ENCODE assay signal across 8 mouse cellular contexts in the genomic region with DNA sequence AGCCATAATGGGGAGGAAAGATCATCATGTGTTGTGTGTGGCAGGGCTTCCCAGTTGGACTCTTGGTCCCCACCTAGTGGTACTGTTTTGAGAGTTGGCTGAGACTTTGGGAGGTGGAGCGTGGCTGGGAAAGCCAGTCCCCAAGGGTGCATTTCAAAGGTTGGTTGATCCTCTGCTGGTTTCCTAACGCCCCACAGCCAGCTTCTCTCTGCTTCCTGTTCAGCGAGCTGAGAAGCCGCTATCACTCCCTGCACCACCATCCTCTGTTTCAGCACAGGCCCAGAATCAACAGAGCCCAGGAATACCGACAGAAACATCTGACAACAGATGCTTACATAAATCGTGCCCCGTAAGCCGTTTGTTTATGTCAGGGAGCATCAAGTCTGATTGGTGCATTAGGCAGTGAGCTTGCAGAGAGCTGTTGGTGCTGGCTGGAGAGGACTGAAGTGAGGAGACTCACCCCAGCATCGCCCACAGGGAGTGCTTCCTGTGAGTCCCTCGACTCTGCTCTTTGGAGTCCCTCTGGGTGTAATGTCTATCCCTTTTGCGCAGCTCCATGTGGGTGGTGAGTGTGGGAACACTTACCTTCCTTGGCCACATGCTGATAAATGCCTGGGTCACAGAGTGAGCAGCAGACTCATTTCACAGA.
DNase-seq lines count a peak whose midpoint lies in the region; ATAC-seq lines count a peak whose summit lies in the region.

No protein-coding gene starts in this region.

- no peaks in the 10 kb centered on the region for H3K9me3 ChIP-seq in forebrain, embryonic 12.5 days
- no peaks in the 10 kb centered on the region for H3K9me3 ChIP-seq in intestine, embryonic 14.5 days (ENCODE audit: control insufficient read depth, low read length)
- H3K9me3 ChIP-seq in limb, embryonic 11.5 days (ENCODE audit: control insufficient read depth, low read length) = no peaks in the 10 kb centered on the region
- H3K9me3 ChIP-seq in midbrain, embryonic 12.5 days = no peaks in the 10 kb centered on the region

- H3K27me3 ChIP-seq in forebrain, embryonic 12.5 days = no peaks in the 10 kb centered on the region
- H3K27me3 ChIP-seq in intestine, embryonic 14.5 days (replicated peaks; ENCODE audit: control insufficient read depth, insufficient read depth, low read length) = no peaks in the 10 kb centered on the region
- H3K27me3 ChIP-seq in limb, embryonic 11.5 days (ENCODE audit: control insufficient read depth, insufficient read depth, low read length) = no peaks in the 10 kb centered on the region
- no peaks in the 10 kb centered on the region for H3K27me3 ChIP-seq in midbrain, embryonic 12.5 days

- H3K36me3 ChIP-seq in forebrain, embryonic 12.5 days (replicated peaks) = no peaks in the 10 kb centered on the region
- no peaks in the 10 kb centered on the region for H3K36me3 ChIP-seq in intestine, embryonic 14.5 days (ENCODE audit: control insufficient read depth, insufficient read depth, low read length)
- no peaks in the 10 kb centered on the region for H3K36me3 ChIP-seq in limb, embryonic 11.5 days (ENCODE audit: control insufficient read depth, insufficient read depth, low read length)
- H3K36me3 ChIP-seq in midbrain, embryonic 12.5 days = no peaks in the 10 kb centered on the region

- no peak overlapping the region for H3K27ac ChIP-seq in forebrain, embryonic 12.5 days
- no peak overlapping the region for H3K27ac ChIP-seq in intestine, embryonic 14.5 days (ENCODE audit: low read depth)
- H3K27ac ChIP-seq in limb, embryonic 11.5 days (replicated peaks; ENCODE audit: low read depth, low read length) = no peak overlapping the region; the same call in 1 of the 2 replicates
- no peak overlapping the region for H3K27ac ChIP-seq in midbrain, embryonic 12.5 days (replicated peaks)

- DNase-seq in gastrocnemius, adult 18-20 months (ENCODE audit: low spot score) = peak; percentile 45
- DNase-seq in gastrocnemius, adult 8-10 months (ENCODE audit: low spot score in 2 of 2) = no peak
- peak; percentile 31 for DNase-seq in c-Kit-positive CD71-positive TER-119-negative erythroid progenitor cells, embryonic 14.5 days (ENCODE audit: low read depth)
- DNase-seq in intestine, embryonic 14.5 days (ENCODE audit: low spot score) = peak; percentile 57
- peak; percentile 67 for DNase-seq in limb, embryonic 11.5 days (ENCODE audit: low spot score)
- peak; percentile 57 for DNase-seq in yolk sac, embryonic 10.5 days (ENCODE audit: low spot score)

- no peak overlapping the region for H3K9ac ChIP-seq in forebrain, embryonic 12.5 days
- no peak overlapping the region for H3K9ac ChIP-seq in intestine, embryonic 14.5 days (ENCODE audit: low read length)
- H3K9ac ChIP-seq in limb, embryonic 11.5 days (ENCODE audit: low read length) = peak overlapping the region; percentile 45
- 0 out of 2 replicates have a peak overlapping the region, but pooled peaks have one; percentile 8 for H3K9ac ChIP-seq in midbrain, embryonic 12.5 days (replicated peaks)

- 0 out of 2 replicates have a peak, but pooled peaks cover 7% of the 10 kb centered on the region for H3K4me1 ChIP-seq in forebrain, embryonic 12.5 days
- no peaks in the 10 kb centered on the region for H3K4me1 ChIP-seq in intestine, embryonic 14.5 days (replicated peaks; ENCODE audit: control insufficient read depth, insufficient read depth, low read length)
- peaks cover 5% of the 10 kb centered on the region; the same call in 1 of the 2 replicates for H3K4me1 ChIP-seq in limb, embryonic 11.5 days (ENCODE audit: control insufficient read depth, insufficient read depth, low read length)
- H3K4me1 ChIP-seq in midbrain, embryonic 12.5 days = 0 out of 2 replicates have a peak, but pooled peaks cover 3% of the 10 kb centered on the region

- no peak for ATAC-seq in forebrain, embryonic 12.5 days (ENCODE audit: low FRiP score)
- ATAC-seq in intestine, embryonic 14.5 days (replicated peaks; ENCODE audit: low FRiP score, low TSS enrichment, low read depth) = 0 out of 2 replicates have a peak, but pooled peaks have one; percentile 40
- no peak for ATAC-seq in limb, embryonic 11.5 days (ENCODE audit: insufficient number of reproducible peaks, low FRiP score, low TSS enrichment, low read depth)
- ATAC-seq in midbrain, embryonic 12.5 days (ENCODE audit: low FRiP score, low read depth) = no peak

- WGBS in forebrain, embryonic 12.5 days = 4% methylated on average over 11 of the region's 11 CpGs
- 4% methylated on average over 11 of the region's 11 CpGs for WGBS in intestine, embryonic 14.5 days
- 2% methylated on average over 11 of the region's 11 CpGs for WGBS in limb, embryonic 11.5 days
- 6% methylated on average over 11 of the region's 11 CpGs for WGBS in midbrain, embryonic 12.5 days

- peak overlapping the region; percentile 39 for H3K4me2 ChIP-seq in forebrain, embryonic 12.5 days
- peak overlapping the region; percentile 40 for H3K4me2 ChIP-seq in intestine, embryonic 14.5 days (ENCODE audit: low read length)
- peak overlapping the region; percentile 45 for H3K4me2 ChIP-seq in limb, embryonic 11.5 days (ENCODE audit: low read depth, severe bottlenecking)
- peak overlapping the region; percentile 40 for H3K4me2 ChIP-seq in midbrain, embryonic 12.5 days (replicated peaks)

- H3K4me3 ChIP-seq in forebrain, embryonic 12.5 days (replicated peaks) = peak overlapping the region; percentile 17
- H3K4me3 ChIP-seq in intestine, embryonic 14.5 days (ENCODE audit: low read depth, low read length) = peak overlapping the region; percentile 15; the same call in 1 of the 2 replicates
- peak overlapping the region; percentile 15; the same call in 1 of the 2 replicates for H3K4me3 ChIP-seq in limb, embryonic 11.5 days (ENCODE audit: low read depth, low read length)
- H3K4me3 ChIP-seq in midbrain, embryonic 12.5 days = peak overlapping the region; percentile 23; the same call in 1 of the 2 replicates

Comparison
In these comparisons a context has a peak if more than half of its experiments do, and no peak if none do; other contexts are left out.
1. DNase-seq: peak in gastrocnemius, adult 18-20 months (single experiment), c-Kit-positive CD71-positive TER-119-negative erythroid progenitor cells, embryonic 14.5 days (single experiment), intestine, embryonic 14.5 days (single experiment), limb, embryonic 11.5 days (single experiment) and yolk sac, embryonic 10.5 days (single experiment); none in gastrocnemius, adult 8-10 months (0 of 2).
2. H3K9ac ChIP-seq: peak in limb, embryonic 11.5 days (single experiment) and midbrain, embryonic 12.5 days (single experiment); none in forebrain, embryonic 12.5 days (single experiment) and intestine, embryonic 14.5 days (single experiment).
3. Peak in every context shown above with its lines, with median percentiles within 50 percentile points of each other: H3K4me2 ChIP-seq and H3K4me3 ChIP-seq.